Mouse (Mus musculus): ENCODE measurements around the gene Clstn2.

DNA sequence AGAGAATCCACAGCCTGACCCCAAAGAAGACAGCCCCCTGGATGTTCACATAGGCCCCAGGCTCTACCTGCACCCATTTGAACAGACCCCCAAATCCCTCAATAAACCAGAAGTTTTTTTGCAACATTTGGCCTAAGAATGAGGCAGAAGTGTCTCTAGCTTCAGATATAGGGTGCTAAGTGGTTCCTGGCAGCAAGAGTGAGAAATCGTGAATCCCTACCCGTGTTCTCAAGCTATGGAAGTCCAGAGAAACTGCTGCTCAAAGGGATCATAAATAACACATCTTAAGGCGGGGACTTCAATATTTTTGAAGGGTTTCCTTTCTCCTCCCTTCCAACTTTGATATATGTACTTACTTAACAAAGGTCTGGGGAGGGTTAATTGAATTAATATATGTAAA lies 7.4 kb downstream of the Clstn2 start:
- TF ChIP-seq CTCF (IDR thresholded peaks at IDR 0.05; ENCODE audit: insufficient read depth, low read depth, low read length) (no peak), POLR2A (IDR thresholded peaks at IDR 0.05; ENCODE audit: insufficient read depth, low read depth, low read length) (no peak)

All from olfactory bulb, adult 2 months (tissue).